Mouse (Mus musculus): ENCODE results near the gene Ak2. TPM values are rescaled to one million over a fixed set of nuclear protein-coding genes. Genes with fewer than 3 reads are reported as not detected.
A peak's percentile ranks its signal among the peaks of the same experiment; 100 is the strongest.

Gene Ak2
- polyA plus RNA-seq, 1 experiment from 2014 or later, result 86.5 TPM

DNA sequence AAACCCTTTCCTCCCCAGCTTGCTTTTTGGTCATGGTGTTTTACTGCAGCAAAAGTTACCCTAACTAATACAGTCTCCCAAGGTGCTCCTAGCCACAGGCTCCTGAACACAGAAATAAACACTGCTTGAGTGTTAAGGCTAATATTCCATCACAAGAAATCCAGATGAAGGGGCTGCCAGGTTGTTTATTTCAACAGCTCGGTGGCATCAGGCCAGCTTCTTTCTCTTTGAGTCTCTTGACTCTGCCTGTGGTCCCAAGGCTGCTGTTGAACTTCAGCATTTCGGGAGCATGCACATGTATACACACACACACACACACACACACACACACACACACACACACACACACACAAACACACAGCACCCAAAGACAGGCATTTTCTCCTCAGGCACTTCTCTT is 8.6 kb upstream of the Ak2 start:
- H3K9ac ChIP-seq (ENCODE audit: low read depth, low read length), result no peak overlapping the region
- H3K27me3 ChIP-seq (replicated peaks; ENCODE audit: control insufficient read depth, insufficient read depth, low read length), result no peaks in the 10 kb centered on the region
- H3K4me2 ChIP-seq (ENCODE audit: low read length), result no peak overlapping the region
- WGBS, result 83% methylated on average over 2 of the region's 2 CpGs
- ATAC-seq, result no peak
- no peaks in the 10 kb centered on the region for H3K4me1 ChIP-seq (ENCODE audit: control insufficient read depth, insufficient read depth, low read depth, low read length)
- H3K27ac ChIP-seq (ENCODE audit: low read depth, low read length), result no peak overlapping the region
- no peaks in the 10 kb centered on the region for H3K9me3 ChIP-seq (ENCODE audit: control insufficient read depth, low read length)
- H3K4me3 ChIP-seq (ENCODE audit: low read length), result no peak overlapping the region
- no peaks in the 10 kb centered on the region for H3K36me3 ChIP-seq (ENCODE audit: control insufficient read depth, insufficient read depth, low read length)

DNA sequence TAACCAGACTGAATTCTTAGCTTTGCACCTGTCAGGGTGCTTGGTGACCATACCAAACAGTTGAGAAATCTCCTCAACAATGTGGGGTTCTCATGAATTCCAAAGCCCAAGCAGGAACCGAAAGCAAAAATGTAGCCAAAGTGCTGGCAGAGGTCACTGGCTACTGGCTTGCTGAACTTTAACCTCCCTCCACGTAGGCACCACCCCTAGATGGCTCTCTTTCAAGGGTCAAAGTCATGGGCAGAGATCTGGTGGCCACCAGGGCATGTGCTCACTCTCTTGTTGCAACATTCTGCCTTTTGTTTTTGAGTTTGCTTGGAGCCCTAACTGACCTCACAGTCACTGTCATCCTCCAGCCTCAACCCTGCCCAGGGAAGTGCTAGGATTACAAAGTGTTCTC is 8.1 kb upstream of the Ak2 start:
- H3K9ac ChIP-seq (ENCODE audit: low read depth, low read length), result no peak overlapping the region
- H3K4me1 ChIP-seq (ENCODE audit: control insufficient read depth, insufficient read depth, low read depth, low read length), result no peaks in the 10 kb centered on the region
- H3K4me2 ChIP-seq (ENCODE audit: low read length), result no peak overlapping the region
- no peaks in the 10 kb centered on the region for H3K27me3 ChIP-seq (replicated peaks; ENCODE audit: control insufficient read depth, insufficient read depth, low read length)
- H3K4me3 ChIP-seq (ENCODE audit: low read length), result no peak overlapping the region
- no peaks in the 10 kb centered on the region for H3K36me3 ChIP-seq (ENCODE audit: control insufficient read depth, insufficient read depth, low read length)
- 64% methylated on average over 2 of the region's 2 CpGs for WGBS
- H3K27ac ChIP-seq (ENCODE audit: low read depth, low read length), result no peak overlapping the region
- H3K9me3 ChIP-seq (ENCODE audit: control insufficient read depth, low read length), result no peaks in the 10 kb centered on the region
- ATAC-seq, result no peak

DNA sequence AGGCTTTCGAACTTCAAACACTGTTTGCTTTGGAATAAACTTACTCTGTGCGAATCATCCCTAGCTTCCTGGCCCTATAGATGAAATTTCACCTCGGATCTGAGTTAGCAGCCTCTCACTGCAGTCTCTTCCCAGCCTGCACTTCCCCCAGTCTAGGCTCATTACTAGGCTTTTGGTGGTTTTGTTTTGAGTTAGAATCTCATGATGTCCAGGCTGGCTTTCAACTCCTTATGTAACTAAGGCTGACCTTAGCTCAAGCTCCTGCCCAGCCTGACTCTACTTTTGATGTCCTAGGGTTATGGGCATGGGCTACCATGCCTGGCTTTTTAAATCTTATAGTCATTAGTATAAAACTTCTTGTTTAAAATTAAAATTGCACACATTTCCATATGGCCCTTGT is 7.2 kb upstream of the Ak2 start:
- no peak overlapping the region for H3K27ac ChIP-seq (ENCODE audit: low read depth, low read length)
- no peaks in the 10 kb centered on the region for H3K27me3 ChIP-seq (replicated peaks; ENCODE audit: control insufficient read depth, insufficient read depth, low read length)
- no peaks in the 10 kb centered on the region for H3K9me3 ChIP-seq (ENCODE audit: control insufficient read depth, low read length)
- no peaks in the 10 kb centered on the region; the same call in 1 of the 2 replicates for H3K4me1 ChIP-seq (ENCODE audit: control insufficient read depth, insufficient read depth, low read depth, low read length)
- H3K4me3 ChIP-seq (ENCODE audit: low read length), result no peak overlapping the region
- H3K36me3 ChIP-seq (ENCODE audit: control insufficient read depth, insufficient read depth, low read length), result no peaks in the 10 kb centered on the region
- no peak for ATAC-seq
- 83% methylated on average over 3 of the region's 3 CpGs for WGBS
- no peak overlapping the region for H3K4me2 ChIP-seq (ENCODE audit: low read length)
- no peak overlapping the region for H3K9ac ChIP-seq (ENCODE audit: low read depth, low read length)

DNA sequence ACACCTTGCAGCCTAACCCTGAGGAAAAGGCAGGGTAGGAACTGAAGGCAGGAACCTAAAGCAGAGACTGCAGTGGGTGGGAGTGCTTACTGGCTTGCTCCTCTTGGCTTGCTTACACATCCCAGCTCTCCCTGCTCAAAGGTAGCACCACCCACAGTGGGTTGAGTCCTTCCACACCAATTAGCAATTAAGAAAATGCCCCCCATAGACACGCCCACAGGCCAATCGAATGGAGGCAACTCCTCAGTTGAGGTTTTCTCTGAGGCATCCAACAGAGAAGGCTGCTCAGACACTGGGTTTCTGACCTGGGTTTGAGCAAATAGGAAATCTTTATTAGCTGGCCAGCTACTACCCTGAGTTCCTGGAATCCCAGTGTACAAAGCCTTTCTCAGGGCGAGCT is 2.8 kb upstream of the Ak2 start:
- WGBS, result 51% methylated on average over 3 of the region's 3 CpGs
- Histone ChIP-seq H3K4me2 (ENCODE audit: low read length) (no peak overlapping the region), H3K27ac (ENCODE audit: low read depth, low read length) (no peak overlapping the region), H3K4me1 (ENCODE audit: control insufficient read depth, insufficient read depth, low read depth, low read length) (peaks cover 3% of the 10 kb centered on the region), H3K9ac (ENCODE audit: low read depth, low read length) (no peak overlapping the region), H3K4me3 (ENCODE audit: low read length) (no peak overlapping the region), H3K9me3 (ENCODE audit: control insufficient read depth, low read length) (no peaks in the 10 kb centered on the region), H3K27me3 (replicated peaks; ENCODE audit: control insufficient read depth, insufficient read depth, low read length) (no peaks in the 10 kb centered on the region), H3K36me3 (ENCODE audit: control insufficient read depth, insufficient read depth, low read length) (no peaks in the 10 kb centered on the region)
- ATAC-seq, result no peak

DNA sequence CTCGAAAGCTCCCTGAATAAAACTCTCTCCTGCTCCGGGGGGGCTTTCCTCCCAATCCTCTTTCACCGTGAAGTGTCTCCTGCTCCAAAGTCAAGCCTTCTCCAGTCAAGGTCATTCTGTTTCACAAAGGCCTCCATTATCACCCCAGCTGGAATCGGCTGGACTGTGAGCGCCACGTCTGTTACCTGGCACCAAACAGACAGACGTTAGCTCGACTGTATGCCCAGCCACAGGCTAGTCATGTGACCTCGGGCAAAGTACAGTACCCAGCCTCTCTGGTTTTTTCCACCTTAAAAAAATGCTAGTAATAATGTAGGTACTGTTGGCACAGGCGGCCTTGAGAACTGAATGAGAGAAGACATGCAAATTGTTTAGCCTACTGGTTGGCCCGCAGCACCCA is 2.1 kb upstream of the Ak2 start:
- 55% methylated on average over 11 of the region's 11 CpGs for WGBS
- Histone ChIP-seq H3K4me2 (ENCODE audit: low read length) (no peak overlapping the region), H3K27me3 (replicated peaks; ENCODE audit: control insufficient read depth, insufficient read depth, low read length) (no peaks in the 10 kb centered on the region), H3K9ac (ENCODE audit: low read depth, low read length) (no peak overlapping the region), H3K4me3 (ENCODE audit: low read length) (no peak overlapping the region), H3K9me3 (ENCODE audit: control insufficient read depth, low read length) (no peaks in the 10 kb centered on the region), H3K36me3 (ENCODE audit: control insufficient read depth, insufficient read depth, low read length) (no peaks in the 10 kb centered on the region), H3K27ac (ENCODE audit: low read depth, low read length) (no peak overlapping the region), H3K4me1 (ENCODE audit: control insufficient read depth, insufficient read depth, low read depth, low read length) (peaks cover 11% of the 10 kb centered on the region)
- no peak for ATAC-seq

DNA sequence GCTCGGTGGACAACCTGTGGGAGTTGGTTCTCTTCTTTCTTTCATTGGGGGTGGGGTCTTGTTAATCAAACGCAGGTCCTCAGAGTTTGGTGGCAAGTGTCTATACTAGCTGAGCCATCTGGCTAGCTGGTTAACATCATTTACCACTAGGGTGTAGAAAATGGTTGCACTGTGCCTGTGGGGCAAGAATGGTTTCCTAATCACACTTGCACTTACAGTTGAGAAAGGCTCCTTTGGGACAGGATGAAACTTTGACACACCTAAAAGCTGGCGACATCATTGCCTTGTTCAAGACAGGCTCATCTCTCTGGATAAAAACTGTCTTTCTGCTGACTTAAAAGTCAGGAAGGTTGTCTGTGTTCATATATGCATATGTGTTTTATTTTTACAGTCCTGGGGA is 418 bp downstream of the Ak2 start:
- ATAC-seq, result no peak
- Histone ChIP-seq H3K9me3 (ENCODE audit: control insufficient read depth, low read length) (no peaks in the 10 kb centered on the region), H3K4me3 (ENCODE audit: low read length) (no peak overlapping the region), H3K27me3 (replicated peaks; ENCODE audit: control insufficient read depth, insufficient read depth, low read length) (no peaks in the 10 kb centered on the region), H3K4me2 (ENCODE audit: low read length) (no peak overlapping the region), H3K9ac (ENCODE audit: low read depth, low read length) (no peak overlapping the region), H3K36me3 (ENCODE audit: control insufficient read depth, insufficient read depth, low read length) (no peaks in the 10 kb centered on the region), H3K4me1 (ENCODE audit: control insufficient read depth, insufficient read depth, low read depth, low read length) (peaks cover 17% of the 10 kb centered on the region), H3K27ac (ENCODE audit: low read depth, low read length) (no peak overlapping the region)
- 90% methylated on average over 3 of the region's 3 CpGs for WGBS

DNA sequence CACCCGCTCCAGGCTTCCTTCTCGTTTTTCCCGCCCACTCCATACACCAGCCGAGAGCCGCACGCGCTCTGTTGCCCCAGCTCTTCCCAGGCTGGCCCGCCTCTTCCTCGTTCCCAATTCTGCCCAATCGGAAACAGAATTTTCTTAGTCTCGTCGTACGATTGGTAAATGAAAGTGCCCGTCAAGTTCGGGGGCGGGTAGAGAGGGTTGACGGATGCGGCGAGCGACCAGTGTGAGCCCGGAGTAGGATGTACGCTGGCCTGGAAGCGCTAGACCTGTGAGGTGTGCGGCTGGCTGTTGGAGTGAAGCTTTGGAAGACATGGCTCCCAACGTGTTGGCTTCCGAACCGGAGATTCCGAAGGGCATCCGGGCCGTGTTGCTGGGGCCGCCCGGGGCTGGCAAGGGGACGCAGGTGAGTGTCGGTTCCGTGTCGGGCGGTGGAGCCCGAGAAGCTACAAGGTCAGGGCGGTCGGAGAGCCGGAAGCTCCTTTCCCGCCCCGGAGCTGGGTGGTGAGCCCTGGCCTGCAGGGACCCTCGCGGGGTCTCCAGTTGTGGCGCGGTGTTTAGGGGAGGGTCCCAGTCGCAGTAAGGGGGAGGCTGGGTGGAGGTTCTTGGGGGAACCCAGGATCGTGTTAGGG is 1.4 kb downstream of the Ak2 start:
- under 1% methylated on average over 49 of the region's 49 CpGs for WGBS
- peaks cover 17% of the 10 kb centered on the region for H3K4me1 ChIP-seq (ENCODE audit: control insufficient read depth, insufficient read depth, low read depth, low read length)

DNA sequence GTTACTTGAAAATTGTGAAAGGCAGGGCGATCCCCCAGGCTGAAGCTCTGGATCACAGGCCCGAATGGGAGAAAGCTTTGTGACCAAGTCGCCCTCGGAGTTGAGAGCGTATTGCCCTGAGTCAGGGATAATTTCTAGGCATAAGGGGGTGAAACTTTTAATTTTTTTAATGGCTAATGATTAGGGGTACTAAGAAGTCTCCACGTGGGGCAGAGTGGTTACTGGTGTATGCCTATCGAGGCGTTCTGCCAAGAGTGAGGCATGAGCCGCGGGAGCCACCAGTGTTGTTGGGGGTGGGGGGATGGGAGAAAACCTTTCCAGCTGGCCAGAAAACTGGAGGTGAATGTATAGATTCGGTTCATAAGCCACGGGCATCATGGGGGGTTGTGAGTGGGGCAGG is 1.9 kb downstream of the Ak2 start:
- no peaks in the 10 kb centered on the region for H3K36me3 ChIP-seq (ENCODE audit: control insufficient read depth, insufficient read depth, low read length)
- peak overlapping the region; percentile 92 for H3K4me3 ChIP-seq (ENCODE audit: low read length)
- H3K9me3 ChIP-seq (ENCODE audit: control insufficient read depth, low read length), result no peaks in the 10 kb centered on the region
- peak overlapping the region; percentile 86 for H3K9ac ChIP-seq (ENCODE audit: low read depth, low read length)
- peak overlapping the region; percentile 79 for H3K27ac ChIP-seq (ENCODE audit: low read depth, low read length)
- WGBS, result 2% methylated on average over 12 of the region's 12 CpGs
- H3K27me3 ChIP-seq (replicated peaks; ENCODE audit: control insufficient read depth, insufficient read depth, low read length), result no peaks in the 10 kb centered on the region
- H3K4me2 ChIP-seq (ENCODE audit: low read length), result peak overlapping the region; percentile 87
- H3K4me1 ChIP-seq (ENCODE audit: control insufficient read depth, insufficient read depth, low read depth, low read length), result peaks cover 17% of the 10 kb centered on the region
- no peak for ATAC-seq

More for the DNA sequence above, 1.4 kb downstream of the Ak2 start:
- H3K9ac ChIP-seq (ENCODE audit: low read depth, low read length), result peak overlapping the region; percentile 86
- peak overlapping the region; percentile 87 for H3K4me2 ChIP-seq (ENCODE audit: low read length)
- peak; percentile 100 for ATAC-seq
- peak overlapping the region; percentile 79 for H3K27ac ChIP-seq (ENCODE audit: low read depth, low read length)
- no peaks in the 10 kb centered on the region for H3K36me3 ChIP-seq (ENCODE audit: control insufficient read depth, insufficient read depth, low read length)
- no peaks in the 10 kb centered on the region for H3K9me3 ChIP-seq (ENCODE audit: control insufficient read depth, low read length)
- H3K4me3 ChIP-seq (ENCODE audit: low read length), result peak overlapping the region; percentile 92
- no peaks in the 10 kb centered on the region for H3K27me3 ChIP-seq (replicated peaks; ENCODE audit: control insufficient read depth, insufficient read depth, low read length)

DNA sequence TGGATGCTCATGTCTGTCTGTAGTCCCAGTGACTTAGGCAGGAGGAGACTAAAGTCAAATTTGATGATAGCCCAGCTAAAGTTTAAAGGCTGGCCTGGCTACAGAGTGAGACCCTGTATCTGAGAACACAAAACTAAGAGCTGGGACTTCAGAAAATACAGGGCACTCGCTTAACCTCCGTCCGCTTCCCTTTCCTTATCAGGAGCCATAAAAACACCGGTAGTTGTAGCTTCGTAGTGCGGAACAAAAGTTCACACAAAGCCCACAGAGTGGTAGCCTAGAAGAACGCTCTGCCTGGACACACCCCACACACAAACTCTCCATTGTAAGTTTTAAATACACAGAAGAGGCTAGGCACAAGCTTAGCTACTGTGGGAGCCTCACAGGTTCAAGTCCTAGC is 3.5 kb downstream of the Ak2 start:
- Histone ChIP-seq H3K27me3 (replicated peaks; ENCODE audit: control insufficient read depth, insufficient read depth, low read length) (no peaks in the 10 kb centered on the region), H3K4me1 (ENCODE audit: control insufficient read depth, insufficient read depth, low read depth, low read length) (peaks cover 17% of the 10 kb centered on the region), H3K9me3 (ENCODE audit: control insufficient read depth, low read length) (no peaks in the 10 kb centered on the region), H3K4me2 (ENCODE audit: low read length) (no peak overlapping the region), H3K27ac (ENCODE audit: low read depth, low read length) (no peak overlapping the region), H3K9ac (ENCODE audit: low read depth, low read length) (no peak overlapping the region), H3K36me3 (ENCODE audit: control insufficient read depth, insufficient read depth, low read length) (no peaks in the 10 kb centered on the region; the same call in 1 of the 2 replicates), H3K4me3 (ENCODE audit: low read length) (no peak overlapping the region)
- ATAC-seq, result no peak
- WGBS, result 85% methylated on average over 7 of the region's 7 CpGs

DNA sequence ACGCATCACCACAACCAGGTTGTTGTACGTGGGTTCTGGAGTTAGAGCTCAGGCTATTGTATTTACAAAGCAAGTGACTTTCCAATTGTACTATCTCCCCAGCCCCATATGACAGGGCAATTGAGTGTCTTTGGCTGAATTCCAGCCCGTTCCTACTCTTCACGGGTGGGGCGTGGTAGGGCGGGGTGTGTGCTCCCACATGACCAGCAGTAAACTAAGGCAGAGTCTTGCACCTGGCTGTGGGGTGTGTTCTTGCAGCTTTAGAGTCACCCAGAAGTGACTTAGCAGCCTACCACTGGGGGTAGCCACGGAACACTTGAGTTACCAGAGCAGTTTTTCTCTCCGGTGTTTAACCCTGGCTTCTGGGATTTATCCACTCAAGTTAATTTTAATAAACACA is 5.5 kb downstream of the Ak2 start:
- no peak overlapping the region for H3K9ac ChIP-seq (ENCODE audit: low read depth, low read length)
- no peaks in the 10 kb centered on the region for H3K27me3 ChIP-seq (replicated peaks; ENCODE audit: control insufficient read depth, insufficient read depth, low read length)
- no peak overlapping the region for H3K4me2 ChIP-seq (ENCODE audit: low read length)
- H3K4me3 ChIP-seq (ENCODE audit: low read length), result no peak overlapping the region
- H3K27ac ChIP-seq (ENCODE audit: low read depth, low read length), result no peak overlapping the region
- no peak for ATAC-seq
- peaks cover 17% of the 10 kb centered on the region for H3K4me1 ChIP-seq (ENCODE audit: control insufficient read depth, insufficient read depth, low read depth, low read length)
- H3K9me3 ChIP-seq (ENCODE audit: control insufficient read depth, low read length), result no peaks in the 10 kb centered on the region
- WGBS, result 72% methylated on average over 8 of the region's 8 CpGs
- peaks cover 3% of the 10 kb centered on the region for H3K36me3 ChIP-seq (ENCODE audit: control insufficient read depth, insufficient read depth, low read length)
